Mouse (Mus musculus): ENCODE data around the gene Stx18. TPM values are rescaled to one million over a fixed set of nuclear protein-coding genes. Genes with fewer than 3 reads are reported as not detected.

Gene Stx18
- polyA plus RNA-seq (2017; shearing (Covaris generic)) = 35.2 TPM

DNA sequence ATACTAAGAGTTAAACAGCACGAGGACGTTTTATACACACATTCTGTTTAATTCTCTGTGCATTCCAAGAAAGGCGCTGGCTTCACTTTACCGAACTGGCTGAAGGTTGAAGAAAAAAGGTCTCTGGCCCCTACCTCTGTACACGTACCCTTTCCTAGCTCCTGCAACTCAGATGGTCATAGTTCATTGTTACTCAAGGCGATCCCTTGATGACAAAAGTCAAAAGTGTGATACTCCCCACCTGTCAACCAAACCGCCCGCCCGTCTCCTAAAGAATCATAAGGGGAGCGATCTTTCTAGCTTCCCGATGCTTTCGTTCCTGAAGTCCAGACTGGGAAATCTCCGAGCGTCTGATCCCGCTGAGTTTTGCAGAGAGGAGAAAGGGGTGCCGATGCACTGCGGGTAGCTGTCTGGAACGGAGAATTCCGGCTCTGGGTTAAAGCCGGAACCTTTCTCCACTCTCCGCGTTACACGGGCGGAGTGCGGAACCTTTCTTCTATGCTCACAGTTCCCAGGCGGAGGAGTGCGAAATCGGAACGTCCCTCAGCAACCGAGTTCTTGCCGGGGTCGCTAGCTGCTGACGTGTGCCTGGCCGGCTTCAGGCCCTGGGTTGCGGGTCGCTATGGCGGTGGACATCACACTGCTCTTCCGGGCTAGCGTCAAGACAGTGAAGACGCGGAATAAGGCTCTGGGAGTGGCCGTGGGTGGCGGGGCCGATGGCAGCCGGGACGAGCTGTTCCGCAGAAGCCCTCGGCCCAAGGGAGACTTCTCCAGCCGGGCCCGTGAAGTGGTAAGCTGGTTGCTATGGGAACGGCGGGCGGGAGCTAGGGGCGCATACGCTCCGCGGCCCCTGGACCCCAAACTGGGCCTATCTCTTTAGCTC is at the start of gene Stx18:
Gene Stx18 (plus strand): TSS at position 33 of the 883 bp plus-strand sequence.

DNA sequence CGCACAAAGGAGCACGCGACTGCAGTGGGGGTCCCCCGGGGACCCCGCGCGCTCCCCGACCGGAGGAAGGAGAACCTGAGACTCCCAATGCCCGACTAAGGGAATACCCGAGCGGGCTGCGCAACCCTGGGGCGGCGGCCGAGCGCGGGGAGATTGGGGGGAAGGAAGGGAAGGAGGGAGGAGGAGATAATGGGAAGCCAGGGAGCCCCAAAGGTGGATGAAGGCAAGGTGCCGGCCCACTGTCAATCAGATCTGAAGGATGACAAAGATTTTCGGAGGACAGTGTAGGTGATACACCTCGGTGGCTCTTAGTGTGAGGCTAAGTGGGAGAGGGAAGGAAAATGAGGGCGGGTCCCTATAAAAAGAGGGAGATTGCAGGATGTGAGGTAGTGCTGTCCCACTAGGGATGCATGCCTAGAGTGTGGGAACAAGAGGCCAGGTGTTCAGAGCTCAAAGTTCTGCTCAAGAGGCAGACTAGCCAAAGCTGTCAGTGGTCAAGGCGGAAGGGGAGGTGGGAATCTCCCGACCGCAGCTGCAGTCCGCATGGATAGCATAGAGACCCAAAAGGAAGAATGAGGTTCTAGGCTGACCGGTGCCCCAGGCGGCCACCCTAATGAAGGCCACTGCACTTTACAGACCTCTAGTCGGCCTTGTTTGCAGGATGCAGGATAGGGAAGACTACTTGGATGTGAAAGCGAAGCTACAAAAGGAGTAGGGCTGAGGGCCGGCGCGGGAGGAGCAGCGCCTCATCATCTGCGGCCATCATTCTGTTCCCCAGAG is 121.3 kb downstream of the Stx18 start, which contains the start of gene Nsg1:
Gene Nsg1 (minus strand): TSS at position 274 of the 780 bp plus-strand sequence.

Other genes with a start within 250 kb of the Stx18 start
- gene Msx1, start 214.2 kb upstream of the Stx18 start, polyA plus RNA-seq (2017; shearing (Covaris generic)) = 0.52 TPM
- 0.82 TPM for gene Nsg1, start 121.2 kb downstream of the Stx18 start, polyA plus RNA-seq (2017; shearing (Covaris generic))
- gene Zbtb49, start 181.7 kb downstream of the Stx18 start, polyA plus RNA-seq (2017; shearing (Covaris generic)) = 12.2 TPM
- gene Lyar, start 181.7 kb downstream of the Stx18 start, polyA plus RNA-seq (2017; shearing (Covaris generic)) = 47.6 TPM
- 119 TPM for gene Tmem128, start 221.4 kb downstream of the Stx18 start, polyA plus RNA-seq (2017; shearing (Covaris generic))
- gene Otop1, start 237.2 kb downstream of the Stx18 start, polyA plus RNA-seq (2017; shearing (Covaris generic)) = not detected